Mouse (Mus musculus) spleen, postnatal 36 days (tissue): ENCODE results near the gene AW822073.

ENCODE experiments used
- DNase-seq, 2 experiments: peaks; one replicate each; pipeline ENCODE4 v3.0.0; 2022; ENCODE audit warnings: low spot score in 2 of 2, mixed read lengths in 1 of 2

AW822073 gene

GRCm38 (mm10) chr10:58221571-58221970 is 3.2 kb downstream of the AW822073 start:
- peak; percentile 56 to 62 for DNase-seq

GRCm38 (mm10) chr10:58220726-58221125 is 4.0 kb downstream of the AW822073 start:
- no peak for DNase-seq

- no peak for DNase-seq
These were observed 7.4 kb downstream of the AW822073 start for GRCm38 (mm10) chr10:58217366-58217765.

- DNase-seq, result no peak
These were observed 9.4 kb downstream of the AW822073 start for GRCm38 (mm10) chr10:58215353-58215752.

GRCm38 (mm10) chr10:58214934-58215333 is 9.8 kb downstream of the AW822073 start:
- DNase-seq, result no peak

GRCm38 (mm10) chr10:58214497-58214896 is 10.2 kb downstream of the AW822073 start:
- DNase-seq, result no peak

GRCm38 (mm10) chr10:58212230-58212629 is 12.5 kb downstream of the AW822073 start:
- no peak for DNase-seq

GRCm38 (mm10) chr10:58211213-58211612 is 13.5 kb downstream of the AW822073 start:
- DNase-seq, result no peak

GRCm38 (mm10) chr10:58210514-58210913 is 14.2 kb downstream of the AW822073 start:
- DNase-seq, result no peak

- no peak for DNase-seq
These were observed 14.8 kb downstream of the AW822073 start for GRCm38 (mm10) chr10:58209710-58210467.

GRCm38 (mm10) chr10:58206639-58207404 is 17.9 kb downstream of the AW822073 start:
- no peak for DNase-seq

GRCm38 (mm10) chr10:58205986-58206385 is 18.7 kb downstream of the AW822073 start:
- DNase-seq, result no peak
